Mouse (Mus musculus) layer of hippocampus, adult 9-11 months (tissue): ENCODE data around the gene Hic1.

Experiments
- DNase-seq: peaks from one replicate; pipeline ENCODE4 v3.0.0; 2022

The Hic1 gene

GRCm38 (mm10) chr11:75145841-75146240 lies 23.5 kb downstream of the Hic1 start:
- DNase-seq: no peak

GRCm38 (mm10) chr11:75142749-75143148 lies 26.6 kb downstream of the Hic1 start:
- DNase-seq: no peak

GRCm38 (mm10) chr11:75141913-75142312 lies 27.4 kb downstream of the Hic1 start:
- no peak for DNase-seq

GRCm38 (mm10) chr11:75141038-75141437 lies 28.3 kb downstream of the Hic1 start:
- no peak for DNase-seq

- no peak for DNase-seq
Measured at GRCm38 (mm10) chr11:75140431-75140830, 28.9 kb downstream of the Hic1 start.

- no peak for DNase-seq
Measured at GRCm38 (mm10) chr11:75139122-75139963, 30.0 kb downstream of the Hic1 start.

- DNase-seq: peak; percentile 48
Measured at GRCm38 (mm10) chr11:75136666-75137398, 32.5 kb downstream of the Hic1 start.

- DNase-seq: no peak
Measured at GRCm38 (mm10) chr11:75135358-75135757, 34.0 kb downstream of the Hic1 start.

GRCm38 (mm10) chr11:75134485-75135068 lies 34.7 kb downstream of the Hic1 start:
- DNase-seq: no peak

- no peak for DNase-seq
Measured at GRCm38 (mm10) chr11:75133951-75134350, 35.4 kb downstream of the Hic1 start.

- no peak for DNase-seq
Measured at GRCm38 (mm10) chr11:75133391-75133790, 35.9 kb downstream of the Hic1 start.

GRCm38 (mm10) chr11:75132278-75132677 lies 37.0 kb downstream of the Hic1 start:
- DNase-seq: peak; percentile 68

- DNase-seq: no peak
Measured at GRCm38 (mm10) chr11:75131300-75131699, 38.0 kb downstream of the Hic1 start.

GRCm38 (mm10) chr11:75129481-75129880 lies 39.8 kb downstream of the Hic1 start:
- DNase-seq: no peak

GRCm38 (mm10) chr11:75126384-75126783 lies 42.9 kb downstream of the Hic1 start:
- no peak for DNase-seq

GRCm38 (mm10) chr11:75124406-75124805 lies 44.9 kb downstream of the Hic1 start:
- no peak for DNase-seq

- DNase-seq: no peak
Measured at GRCm38 (mm10) chr11:75121348-75121747, 48.0 kb downstream of the Hic1 start.

- no peak for DNase-seq
Measured at GRCm38 (mm10) chr11:75119841-75120240, 49.5 kb downstream of the Hic1 start.

- peak; percentile 54 for DNase-seq
Measured at GRCm38 (mm10) chr11:75119298-75119697, 50.0 kb downstream of the Hic1 start.

GRCm38 (mm10) chr11:75118141-75118540 lies 51.2 kb downstream of the Hic1 start:
- peak; percentile 82 for DNase-seq

GRCm38 (mm10) chr11:75116379-75116778 lies 52.9 kb downstream of the Hic1 start:
- DNase-seq: no peak
